Mouse (Mus musculus): Measurements from ENCODE around the gene Galnt2. TPM values are rescaled to one million over a fixed set of nuclear protein-coding genes. Genes with fewer than 3 reads are reported as not detected.

Gene Galnt2
- 5.6 and 11.5 TPM in 2 replicates for polyA plus RNA-seq (2011; ENCODE audit: insufficient read depth, insufficient read length, low read depth, missing spikeins)

GRCm38 (mm10) chr8:124231176-124231484 is at the start of gene Galnt2:
Galnt2 (plus strand) TSS chr8:124231391.
- Histone ChIP-seq H3K4me1 (ENCODE audit: control insufficient read depth, insufficient read depth, low read length) (peaks cover 10% of the 10 kb centered on the region), H3K36me3 (ENCODE audit: control insufficient read depth, insufficient read depth, low read length, poor library complexity, severe bottlenecking) (no peaks in the 10 kb centered on the region), H3K27ac (ENCODE audit: insufficient read depth, low read length) (no peak within 1 kb of the TSS), H3K27me3 (ENCODE audit: control insufficient read depth, insufficient read depth, low read length, poor library complexity, severe bottlenecking) (no peaks in the 10 kb centered on the region), H3K4me3 (ENCODE audit: low read depth, low read length) (peak within 1 kb of the TSS; percentile 76), H3K9me3 (replicated peaks; ENCODE audit: control insufficient read depth, insufficient read depth, low read length, poor library complexity, severe bottlenecking) (no peaks in the 10 kb centered on the region), H3K9ac (ENCODE audit: low read depth, poor library complexity, severe bottlenecking) (peak within 1 kb of the TSS; percentile 92)
- no peak for TF ChIP-seq EP300 (IDR thresholded peaks at IDR 0.05; ENCODE audit: insufficient read depth, low read depth, low read length)
- no peak for TF ChIP-seq POLR2A (IDR thresholded peaks at IDR 0.05; ENCODE audit: insufficient read depth, low read length)
- no peak for TF ChIP-seq CTCF (IDR thresholded peaks at IDR 0.05; ENCODE audit: low read depth, low read length)

DNA sequence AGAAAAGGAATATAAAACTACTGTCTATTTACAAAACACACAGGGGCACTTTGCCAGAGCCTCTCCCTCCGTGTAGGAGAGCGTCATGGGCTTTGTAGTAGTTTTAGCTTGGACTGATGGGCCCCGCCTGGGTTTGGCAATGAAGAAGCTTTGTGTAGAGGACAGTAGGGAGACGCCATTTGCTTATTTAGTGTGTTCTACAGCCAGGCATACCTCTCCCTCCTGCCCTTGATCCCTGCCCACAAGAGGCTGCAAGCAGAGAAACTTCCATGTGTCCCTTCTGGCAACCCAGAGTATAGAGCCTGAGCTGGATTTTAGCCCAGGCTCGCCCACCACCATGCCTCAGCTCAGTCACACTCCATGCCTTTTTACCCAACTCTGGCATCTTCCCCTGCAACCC is 49.4 kb upstream of the Galnt2 start:
- no peaks in the 10 kb centered on the region for H3K27me3 ChIP-seq (ENCODE audit: control insufficient read depth, insufficient read depth, low read length, poor library complexity, severe bottlenecking)
- TF ChIP-seq EP300 (IDR thresholded peaks at IDR 0.05; ENCODE audit: insufficient read depth, low read depth, low read length) (no peak), POLR2A (IDR thresholded peaks at IDR 0.05; ENCODE audit: insufficient read depth, low read length) (no peak), CTCF (IDR thresholded peaks at IDR 0.05; ENCODE audit: low read depth, low read length) (no peak)
- no peak overlapping the region for H3K9ac ChIP-seq (ENCODE audit: low read depth, poor library complexity, severe bottlenecking)
- H3K9me3 ChIP-seq (replicated peaks; ENCODE audit: control insufficient read depth, insufficient read depth, low read length, poor library complexity, severe bottlenecking), result no peaks in the 10 kb centered on the region
- H3K27ac ChIP-seq (ENCODE audit: insufficient read depth, low read length), result no peak overlapping the region
- H3K36me3 ChIP-seq (ENCODE audit: control insufficient read depth, insufficient read depth, low read length, poor library complexity, severe bottlenecking), result no peaks in the 10 kb centered on the region
- H3K4me1 ChIP-seq (ENCODE audit: control insufficient read depth, insufficient read depth, low read length), result no peaks in the 10 kb centered on the region
- no peak overlapping the region for H3K4me3 ChIP-seq (ENCODE audit: low read depth, low read length)

- H3K4me3 ChIP-seq (ENCODE audit: low read depth, low read length), result no peak overlapping the region
- H3K4me1 ChIP-seq (ENCODE audit: control insufficient read depth, insufficient read depth, low read length), result no peaks in the 10 kb centered on the region
- no peaks in the 10 kb centered on the region for H3K9me3 ChIP-seq (replicated peaks; ENCODE audit: control insufficient read depth, insufficient read depth, low read length, poor library complexity, severe bottlenecking)
- no peaks in the 10 kb centered on the region for H3K36me3 ChIP-seq (ENCODE audit: control insufficient read depth, insufficient read depth, low read length, poor library complexity, severe bottlenecking)
- H3K27me3 ChIP-seq (ENCODE audit: control insufficient read depth, insufficient read depth, low read length, poor library complexity, severe bottlenecking), result no peaks in the 10 kb centered on the region
- no peak overlapping the region for H3K9ac ChIP-seq (ENCODE audit: low read depth, poor library complexity, severe bottlenecking)
- no peak overlapping the region for H3K27ac ChIP-seq (ENCODE audit: insufficient read depth, low read length)
- TF ChIP-seq POLR2A (IDR thresholded peaks at IDR 0.05; ENCODE audit: insufficient read depth, low read length) (no peak), EP300 (IDR thresholded peaks at IDR 0.05; ENCODE audit: insufficient read depth, low read depth, low read length) (no peak), CTCF (IDR thresholded peaks at IDR 0.05; ENCODE audit: low read depth, low read length) (no peak)
Measured at GRCm38 (mm10) chr8:124182224-124182623, 49.0 kb upstream of the Galnt2 start.

DNA sequence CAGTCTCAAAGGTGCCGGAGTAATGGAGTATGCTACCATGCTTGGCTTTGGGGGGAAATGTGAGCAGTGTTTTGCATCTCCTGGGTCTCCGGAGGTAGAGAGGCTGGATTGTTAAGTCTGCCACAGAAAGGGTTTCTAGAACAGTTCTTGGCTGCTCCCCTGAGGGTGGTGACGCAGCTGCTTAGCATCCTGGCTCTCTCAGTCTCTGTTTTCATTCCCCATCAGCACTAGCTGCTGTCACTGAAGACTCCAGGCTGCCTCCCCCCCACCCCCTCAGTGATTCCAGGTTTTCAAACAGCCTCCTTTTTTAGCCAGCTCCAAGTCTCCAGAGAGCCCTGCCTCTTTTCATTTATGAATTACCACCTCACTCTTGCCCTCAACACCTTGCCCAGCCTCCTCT is 47.1 kb upstream of the Galnt2 start:
- H3K9me3 ChIP-seq (replicated peaks; ENCODE audit: control insufficient read depth, insufficient read depth, low read length, poor library complexity, severe bottlenecking), result no peaks in the 10 kb centered on the region
- no peaks in the 10 kb centered on the region for H3K27me3 ChIP-seq (ENCODE audit: control insufficient read depth, insufficient read depth, low read length, poor library complexity, severe bottlenecking)
- H3K27ac ChIP-seq (ENCODE audit: insufficient read depth, low read length), result no peak overlapping the region
- H3K4me1 ChIP-seq (ENCODE audit: control insufficient read depth, insufficient read depth, low read length), result no peaks in the 10 kb centered on the region
- H3K9ac ChIP-seq (ENCODE audit: low read depth, poor library complexity, severe bottlenecking), result no peak overlapping the region
- H3K36me3 ChIP-seq (ENCODE audit: control insufficient read depth, insufficient read depth, low read length, poor library complexity, severe bottlenecking), result no peaks in the 10 kb centered on the region
- no peak for TF ChIP-seq EP300 (IDR thresholded peaks at IDR 0.05; ENCODE audit: insufficient read depth, low read depth, low read length)
- no peak for TF ChIP-seq CTCF (IDR thresholded peaks at IDR 0.05; ENCODE audit: low read depth, low read length)
- TF ChIP-seq POLR2A (IDR thresholded peaks at IDR 0.05; ENCODE audit: insufficient read depth, low read length), result no peak
- no peak overlapping the region for H3K4me3 ChIP-seq (ENCODE audit: low read depth, low read length)

DNA sequence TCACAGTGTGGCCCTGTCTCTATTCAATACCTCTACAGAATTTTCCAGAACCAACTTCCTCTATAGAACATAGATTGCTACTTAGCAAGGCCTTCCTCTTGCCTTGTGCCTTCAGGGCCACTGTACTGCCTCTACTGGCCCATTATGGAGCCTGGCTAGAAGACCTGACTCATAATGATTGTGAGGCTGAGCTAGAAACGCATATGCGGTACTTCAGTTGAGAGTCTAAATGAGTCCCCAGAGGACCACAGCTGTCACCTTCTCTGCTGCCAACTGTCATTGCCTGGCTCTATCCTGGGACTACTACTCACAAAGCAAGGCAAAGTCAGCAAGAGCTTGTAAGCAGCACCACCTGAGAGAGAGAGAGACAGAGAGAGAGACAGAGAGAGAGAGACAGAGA is 46.7 kb upstream of the Galnt2 start:
- TF ChIP-seq EP300 (IDR thresholded peaks at IDR 0.05; ENCODE audit: insufficient read depth, low read depth, low read length), result no peak
- TF ChIP-seq CTCF (IDR thresholded peaks at IDR 0.05; ENCODE audit: low read depth, low read length), result no peak
- no peak for TF ChIP-seq POLR2A (IDR thresholded peaks at IDR 0.05; ENCODE audit: insufficient read depth, low read length)
- Histone ChIP-seq H3K4me3 (ENCODE audit: low read depth, low read length) (no peak overlapping the region), H3K4me1 (ENCODE audit: control insufficient read depth, insufficient read depth, low read length) (no peaks in the 10 kb centered on the region), H3K9ac (ENCODE audit: low read depth, poor library complexity, severe bottlenecking) (no peak overlapping the region), H3K36me3 (ENCODE audit: control insufficient read depth, insufficient read depth, low read length, poor library complexity, severe bottlenecking) (no peaks in the 10 kb centered on the region), H3K27me3 (ENCODE audit: control insufficient read depth, insufficient read depth, low read length, poor library complexity, severe bottlenecking) (no peaks in the 10 kb centered on the region), H3K9me3 (replicated peaks; ENCODE audit: control insufficient read depth, insufficient read depth, low read length, poor library complexity, severe bottlenecking) (no peaks in the 10 kb centered on the region), H3K27ac (ENCODE audit: insufficient read depth, low read length) (no peak overlapping the region)

DNA sequence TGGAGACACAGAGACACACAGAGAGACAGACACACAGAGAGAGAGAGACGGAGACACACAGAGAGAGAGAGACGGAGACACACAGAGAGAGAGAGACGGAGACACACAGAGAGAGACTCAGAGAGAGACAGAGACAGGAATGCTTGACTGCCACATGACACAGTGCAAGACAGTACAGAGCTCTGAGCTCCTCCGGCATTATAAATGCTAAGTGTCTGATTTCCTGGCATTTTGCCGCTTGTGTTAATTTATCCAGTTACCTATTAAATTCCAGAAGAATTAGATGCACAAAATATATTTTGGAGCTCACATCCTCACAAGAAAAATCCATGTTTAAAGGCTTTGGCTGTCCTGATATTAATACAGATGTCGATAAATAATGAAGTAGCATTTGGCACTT is 46.1 kb upstream of the Galnt2 start:
- Histone ChIP-seq H3K4me3 (ENCODE audit: low read depth, low read length) (no peak overlapping the region), H3K9me3 (replicated peaks; ENCODE audit: control insufficient read depth, insufficient read depth, low read length, poor library complexity, severe bottlenecking) (no peaks in the 10 kb centered on the region), H3K36me3 (ENCODE audit: control insufficient read depth, insufficient read depth, low read length, poor library complexity, severe bottlenecking) (no peaks in the 10 kb centered on the region), H3K4me1 (ENCODE audit: control insufficient read depth, insufficient read depth, low read length) (no peaks in the 10 kb centered on the region), H3K27ac (ENCODE audit: insufficient read depth, low read length) (no peak overlapping the region), H3K27me3 (ENCODE audit: control insufficient read depth, insufficient read depth, low read length, poor library complexity, severe bottlenecking) (no peaks in the 10 kb centered on the region), H3K9ac (ENCODE audit: low read depth, poor library complexity, severe bottlenecking) (no peak overlapping the region)
- no peak for TF ChIP-seq CTCF (IDR thresholded peaks at IDR 0.05; ENCODE audit: low read depth, low read length)
- TF ChIP-seq EP300 (IDR thresholded peaks at IDR 0.05; ENCODE audit: insufficient read depth, low read depth, low read length), result no peak
- TF ChIP-seq POLR2A (IDR thresholded peaks at IDR 0.05; ENCODE audit: insufficient read depth, low read length), result no peak

Data from ES-Bruce4 (cell line).